In genomic region chr2:31720783-31721182, GRCm38 (mm10) we compare ENCODE assay signal across 9 mouse cellular contexts. TPM values are rescaled to one million over a fixed set of nuclear protein-coding genes. Genes with fewer than 3 reads are reported as not detected.
DNase-seq lines count a peak whose midpoint lies in the region.
"Had no signal": no experiment of that assay in that cellular context is flagged by ENCODE, and none has a peak within 500 bp of the region (broad histone marks: within the 10 kb centered on the region; RNA-seq: fewer than 3 reads in every experiment).

No protein-coding gene starts in this region.

- DNase-seq in embryo, embryonic 10 days (ENCODE audit: low spot score): peak; percentile 25
- no peak for DNase-seq in embryo, embryonic 9.5 days (ENCODE audit: extremely low spot score)
- DNase-seq in layer of hippocampus, adult 11-12 months (ENCODE audit: low spot score): peak; percentile 53
- DNase-seq in layer of hippocampus, adult 9-11 months: no peak
- peak; percentile 44 for DNase-seq in ES-CJ7 (ENCODE audit: low read depth, low spot score)
- peak; percentile 44 for DNase-seq in lung, postnatal 14 days
- DNase-seq in testis, postnatal 10 days (ENCODE audit: low spot score): no peak
- no peak for DNase-seq in adrenal gland, adult 18-20 months (ENCODE audit: low spot score in 2 of 2)
- DNase-seq: heart, postnatal 36 days had no signal

RNA-seq across cellular contexts. Expression of gene Abl1, which starts 32.6 kb away (rescaled TPM):
- total RNA-seq in adrenal gland, adult 18-20 months (2021): 10 to 100 TPM; 43.6 to 59.5 TPM

RNA-seq across cellular contexts. Expression of gene Exosc2, which starts 50.3 kb away (rescaled TPM):
- total RNA-seq in adrenal gland, adult 18-20 months (2021): 10 to 100 TPM; 21.9 to 24.5 TPM

Comparison
In these comparisons a context has a peak if more than half of its experiments do, and no peak if none do; other contexts are left out.
1. DNase-seq: peak in embryo, embryonic 10 days (single experiment), layer of hippocampus, adult 11-12 months (single experiment), ES-CJ7 (single experiment) and lung, postnatal 14 days (single experiment); none in embryo, embryonic 9.5 days (single experiment), layer of hippocampus, adult 9-11 months (single experiment), testis, postnatal 10 days (single experiment) and adrenal gland, adult 18-20 months (0 of 2).